Mouse (Mus musculus): Measurements from ENCODE around the gene Pitpna. TPM values are rescaled to one million over a fixed set of nuclear protein-coding genes. Genes with fewer than 3 reads are reported as not detected.
A peak's percentile ranks its signal among the peaks of the same experiment; 100 is the strongest.

The Pitpna gene
- polyA plus RNA-seq, 1 experiment from 2014 or later = 80.1 TPM

DNA sequence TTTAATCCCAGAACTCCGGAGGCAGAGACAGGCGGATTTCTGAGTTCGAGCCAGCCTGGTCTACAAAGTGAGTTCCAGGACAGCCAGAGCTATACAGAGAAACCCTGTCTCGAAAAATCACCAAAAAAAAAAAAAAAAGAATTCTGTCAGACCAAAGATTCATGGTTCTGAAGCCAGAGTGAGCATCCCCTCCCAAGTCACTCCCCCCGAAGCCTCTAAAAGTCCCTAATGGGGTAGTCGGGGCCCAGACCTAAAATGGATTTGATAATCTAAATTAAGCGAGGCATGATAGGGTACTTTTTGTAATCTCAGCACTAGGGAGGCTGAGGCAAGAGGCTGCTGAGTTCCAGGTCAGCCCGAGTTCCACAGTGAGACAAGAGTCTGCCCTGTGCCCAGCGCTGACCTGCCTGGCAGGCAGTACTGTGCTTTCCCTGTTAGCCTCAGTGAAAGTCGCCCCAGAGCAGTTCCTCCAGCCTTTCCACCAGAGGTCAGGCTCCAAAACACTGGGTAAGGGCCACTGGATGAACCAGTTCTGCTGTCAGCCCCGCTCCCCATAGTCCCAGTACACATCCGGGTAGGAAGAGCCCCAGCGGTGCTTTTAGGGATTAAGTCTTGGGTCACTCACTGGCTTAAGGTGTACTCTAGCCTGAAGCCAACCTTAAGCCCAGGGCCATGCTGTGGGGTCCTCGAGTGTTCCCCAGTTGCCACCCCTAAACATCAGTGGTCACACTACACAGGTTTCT lies 65.2 kb downstream of the Pitpna start:
- H3K4me3 ChIP-seq = peak overlapping the region; percentile 84
- H3K4me1 ChIP-seq = peaks cover 80% of the 10 kb centered on the region
- no peaks in the 10 kb centered on the region for H3K27me3 ChIP-seq (ENCODE audit: insufficient read depth, poor library complexity, severe bottlenecking)
- 23% methylated on average over 14 of the region's 14 CpGs for WGBS
- no peaks in the 10 kb centered on the region for H3K9me3 ChIP-seq
- peaks cover 11% of the 10 kb centered on the region for H3K36me3 ChIP-seq
- no peak for DNase-seq (ENCODE audit: low spot score)
- H3K27ac ChIP-seq = peak overlapping the region; percentile 96

- peak overlapping the region; percentile 96 for H3K27ac ChIP-seq
- peaks cover 19% of the 10 kb centered on the region for H3K36me3 ChIP-seq
- H3K27me3 ChIP-seq (ENCODE audit: insufficient read depth, poor library complexity, severe bottlenecking) = no peaks in the 10 kb centered on the region
- no peaks in the 10 kb centered on the region for H3K9me3 ChIP-seq
- peaks cover 78% of the 10 kb centered on the region for H3K4me1 ChIP-seq
- WGBS = under 1% methylated on average over 42 of the region's 45 CpGs
- peak overlapping the region; percentile 84 for H3K4me3 ChIP-seq
- peak; percentile 96 for DNase-seq (ENCODE audit: low spot score)
Observed at GRCm38 (mm10) chr11:75653781-75654470, 66.0 kb downstream of the Pitpna start.

DNA sequence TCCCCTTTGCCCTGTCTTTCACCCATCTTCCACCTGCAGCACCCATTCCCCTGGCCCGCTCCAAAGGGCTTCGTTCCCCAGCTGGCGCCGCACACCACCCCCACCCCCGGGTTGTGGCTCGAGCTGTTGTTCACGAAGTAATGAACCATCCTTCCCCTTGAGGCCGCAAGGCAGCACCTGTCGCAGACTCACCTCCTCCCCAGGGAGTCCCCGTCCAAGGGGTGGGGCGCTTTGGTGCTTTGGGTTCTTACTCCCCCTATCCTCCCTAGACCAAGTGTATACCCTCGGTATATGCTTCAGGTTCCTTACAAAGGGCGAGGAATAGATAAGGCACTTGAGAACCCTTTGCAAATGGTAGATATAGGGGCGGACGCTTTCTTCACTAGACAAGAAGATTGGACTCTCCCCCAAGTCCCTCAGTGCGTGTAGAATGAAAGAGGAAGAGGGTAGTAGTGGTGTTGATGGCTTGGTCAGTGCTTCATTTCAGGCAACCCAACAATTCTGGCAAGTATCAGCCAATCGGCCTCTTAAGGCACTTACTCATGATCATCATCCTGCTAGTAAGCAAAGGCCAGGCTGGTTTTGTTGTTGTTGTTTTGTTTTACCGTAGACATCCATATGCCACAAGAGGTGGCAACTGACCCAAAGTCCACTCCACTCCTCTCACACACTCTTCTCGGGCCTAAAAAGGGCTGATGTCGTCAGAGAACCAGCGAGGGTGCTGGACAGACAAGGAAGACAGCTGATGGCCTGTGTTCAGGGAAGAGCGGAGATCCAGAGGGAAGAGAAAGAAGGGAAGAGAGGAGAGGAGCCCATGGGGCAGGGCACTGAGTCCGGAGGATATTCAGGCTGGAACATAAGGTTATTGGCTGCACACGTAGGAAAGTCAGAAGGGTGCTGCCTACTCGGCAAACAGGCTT lies 66.8 kb downstream of the Pitpna start:
- Histone ChIP-seq H3K4me3 (peak overlapping the region; percentile 84), H3K4me1 (peaks cover 73% of the 10 kb centered on the region), H3K27me3 (ENCODE audit: insufficient read depth, poor library complexity, severe bottlenecking) (no peaks in the 10 kb centered on the region), H3K27ac (peak overlapping the region; percentile 96), H3K9me3 (no peaks in the 10 kb centered on the region), H3K36me3 (peaks cover 27% of the 10 kb centered on the region)
- DNase-seq (ENCODE audit: low spot score) = peak; percentile 82
- 29% methylated on average over 25 of the region's 25 CpGs for WGBS

- WGBS = 1% methylated on average over 70 of the region's 78 CpGs
- peaks cover 39% of the 10 kb centered on the region for H3K36me3 ChIP-seq
- peak overlapping the region; percentile 84 for H3K4me3 ChIP-seq
- DNase-seq (ENCODE audit: low spot score) = peak; percentile 93
- H3K27me3 ChIP-seq (ENCODE audit: insufficient read depth, poor library complexity, severe bottlenecking) = no peaks in the 10 kb centered on the region
- peaks cover 66% of the 10 kb centered on the region for H3K4me1 ChIP-seq
- peak overlapping the region; percentile 96 for H3K27ac ChIP-seq
- no peaks in the 10 kb centered on the region for H3K9me3 ChIP-seq
Observed at GRCm38 (mm10) chr11:75655621-75656545, 68.0 kb downstream of the Pitpna start.

DNA sequence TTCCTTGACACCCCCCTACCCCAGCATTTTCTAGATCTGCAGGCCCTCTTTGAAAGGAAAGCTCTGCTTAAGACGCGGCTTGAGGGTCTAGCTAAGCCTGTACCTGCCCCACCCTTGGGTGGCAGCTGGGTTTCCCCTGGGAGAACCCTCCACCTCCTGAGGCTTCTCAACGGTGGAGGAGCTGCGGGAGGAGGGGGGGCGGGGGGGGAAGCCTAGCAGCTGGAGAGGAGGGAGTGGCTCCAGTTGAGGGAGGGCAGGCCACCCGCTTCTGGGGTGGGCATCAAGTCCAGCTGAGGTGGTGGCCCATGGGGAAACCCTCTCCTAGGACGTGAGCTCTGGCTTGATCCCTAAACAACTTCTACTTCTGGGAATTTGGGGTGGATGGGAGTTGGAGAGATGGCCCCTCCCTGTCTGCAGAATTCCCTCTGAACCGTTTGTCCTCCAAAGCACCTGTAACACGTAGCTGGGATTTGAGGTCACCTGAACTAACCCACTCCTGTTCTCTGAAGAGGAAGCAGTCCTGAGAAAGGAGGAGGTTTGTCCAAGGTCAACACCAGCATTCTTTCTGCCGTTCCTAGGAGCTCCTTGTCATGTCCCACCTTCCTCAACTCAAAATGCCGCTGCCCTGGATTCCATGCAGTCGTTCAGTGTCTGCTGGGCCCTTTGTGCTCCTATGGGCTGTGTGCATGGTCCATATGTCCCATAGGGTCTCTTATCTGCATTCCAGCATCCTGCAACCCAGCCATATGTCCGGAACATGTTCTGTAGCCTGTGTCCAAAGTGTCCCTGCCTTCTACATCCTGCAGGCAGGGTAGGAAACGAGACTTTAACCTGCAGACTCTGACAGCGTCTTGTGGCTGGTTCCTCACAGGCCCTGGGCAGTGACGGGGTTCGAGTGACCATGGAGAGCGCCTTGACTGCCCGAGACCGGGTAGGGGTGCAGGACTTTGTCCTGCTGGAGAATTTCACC lies 69.0 kb downstream of the Pitpna start:
- Histone ChIP-seq H3K36me3 (peaks cover 49% of the 10 kb centered on the region), H3K9me3 (no peaks in the 10 kb centered on the region), H3K4me1 (peaks cover 60% of the 10 kb centered on the region), H3K27ac (peak overlapping the region; percentile 96), H3K27me3 (ENCODE audit: insufficient read depth, poor library complexity, severe bottlenecking) (no peaks in the 10 kb centered on the region), H3K4me3 (peak overlapping the region; percentile 84)
- 51% methylated on average over 19 of the region's 20 CpGs for WGBS
- DNase-seq (ENCODE audit: low spot score) = no peak

DNA sequence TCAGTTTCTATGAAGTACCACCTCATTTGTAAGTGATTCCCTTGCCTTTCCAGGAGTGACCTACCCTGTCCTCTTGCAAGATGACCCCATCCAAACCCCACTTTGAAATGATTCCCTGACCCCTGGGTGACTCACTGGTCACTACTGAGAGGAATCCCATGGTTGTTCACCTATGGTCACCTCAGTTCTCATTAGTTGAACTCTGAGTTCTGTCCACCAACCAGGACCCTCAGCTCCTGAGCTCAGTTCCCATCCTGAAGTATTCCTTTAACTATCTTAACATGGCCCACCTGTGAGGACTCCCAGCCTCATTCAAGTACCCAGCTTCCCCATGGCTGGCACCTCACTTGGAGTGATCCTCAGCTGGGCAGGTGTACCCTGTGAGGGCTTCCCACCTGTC lies 69.9 kb downstream of the Pitpna start:
- Histone ChIP-seq H3K4me3 (no peak overlapping the region), H3K27me3 (ENCODE audit: insufficient read depth, poor library complexity, severe bottlenecking) (no peaks in the 10 kb centered on the region), H3K27ac (no peak overlapping the region), H3K9me3 (no peaks in the 10 kb centered on the region), H3K4me1 (peaks cover 52% of the 10 kb centered on the region), H3K36me3 (peaks cover 59% of the 10 kb centered on the region)
- DNase-seq (ENCODE audit: low spot score) = no peak

DNA sequence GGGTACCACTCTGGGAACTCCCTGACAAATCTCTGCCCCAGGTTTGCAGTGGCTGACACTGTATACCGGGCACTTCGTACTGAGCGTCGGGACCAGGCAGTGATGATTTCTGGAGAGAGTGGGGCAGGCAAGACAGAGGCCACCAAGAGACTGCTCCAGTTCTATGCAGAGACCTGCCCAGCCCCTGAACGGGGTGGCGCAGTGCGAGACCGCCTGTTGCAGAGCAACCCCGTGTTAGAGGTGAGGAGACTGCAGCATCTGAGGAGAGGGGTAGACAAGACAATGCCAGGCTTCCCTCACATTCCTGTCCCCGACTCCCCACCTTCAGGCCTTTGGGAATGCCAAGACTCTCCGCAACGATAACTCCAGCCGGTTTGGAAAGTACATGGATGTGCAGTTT lies 70.4 kb downstream of the Pitpna start:
- H3K4me1 ChIP-seq = peaks cover 48% of the 10 kb centered on the region
- no peak overlapping the region for H3K27ac ChIP-seq
- no peaks in the 10 kb centered on the region for H3K27me3 ChIP-seq (ENCODE audit: insufficient read depth, poor library complexity, severe bottlenecking)
- H3K36me3 ChIP-seq = peaks cover 63% of the 10 kb centered on the region
- no peak overlapping the region for H3K4me3 ChIP-seq
- DNase-seq (ENCODE audit: low spot score) = no peak
- WGBS = 93% methylated on average over 13 of the region's 13 CpGs
- H3K9me3 ChIP-seq = no peaks in the 10 kb centered on the region

GRCm38 (mm10) chr11:75658996-75659750 lies 71.3 kb downstream of the Pitpna start:
- Histone ChIP-seq H3K4me3 (no peak overlapping the region), H3K36me3 (peaks cover 70% of the 10 kb centered on the region), H3K4me1 (peaks cover 40% of the 10 kb centered on the region), H3K27ac (no peak overlapping the region), H3K27me3 (ENCODE audit: insufficient read depth, poor library complexity, severe bottlenecking) (no peaks in the 10 kb centered on the region), H3K9me3 (no peaks in the 10 kb centered on the region)
- DNase-seq (ENCODE audit: low spot score) = no peak
- WGBS = 83% methylated on average over 14 of the region's 14 CpGs

GRCm38 (mm10) chr11:75660081-75660590 lies 72.2 kb downstream of the Pitpna start:
- H3K4me1 ChIP-seq = peaks cover 30% of the 10 kb centered on the region
- H3K9me3 ChIP-seq = no peaks in the 10 kb centered on the region
- H3K27ac ChIP-seq = no peak overlapping the region
- no peak overlapping the region for H3K4me3 ChIP-seq
- DNase-seq (ENCODE audit: low spot score) = no peak
- H3K36me3 ChIP-seq = peaks cover 76% of the 10 kb centered on the region
- H3K27me3 ChIP-seq (ENCODE audit: insufficient read depth, poor library complexity, severe bottlenecking) = no peaks in the 10 kb centered on the region
- 93% methylated on average over 12 of the region's 12 CpGs for WGBS

GRCm38 (mm10) chr11:75660941-75661800 lies 73.3 kb downstream of the Pitpna start:
- WGBS = 93% methylated on average over 21 of the region's 21 CpGs
- Histone ChIP-seq H3K9me3 (no peaks in the 10 kb centered on the region), H3K4me3 (no peak overlapping the region), H3K36me3 (peaks cover 87% of the 10 kb centered on the region), H3K27me3 (ENCODE audit: insufficient read depth, poor library complexity, severe bottlenecking) (no peaks in the 10 kb centered on the region), H3K4me1 (peaks cover 20% of the 10 kb centered on the region), H3K27ac (no peak overlapping the region)
- DNase-seq (ENCODE audit: low spot score) = no peak
